Mouse (Mus musculus) mouse embryonic stem cell (cell line): ENCODE measurements around the gene Atp7a.

Experiments
- in situ Hi-C, 2 experiments: fragments of 300-500 bp; cut with MboI; formaldehyde crosslinking; loops; 1 replicate in 1 of 2; 3 replicates in 1 of 2; pipeline ENCODE4 v1.14.3; 2019 to 2020; ENCODE audit warnings: low sequenced_read_pairs in 2 of 2, low pct_unique_long_range_greater_than_20kb in 1 of 2, mixed read lengths in 1 of 2; ENCODE audit not compliant: unreplicated experiment in 1 of 2

Atp7a gene

DNA sequence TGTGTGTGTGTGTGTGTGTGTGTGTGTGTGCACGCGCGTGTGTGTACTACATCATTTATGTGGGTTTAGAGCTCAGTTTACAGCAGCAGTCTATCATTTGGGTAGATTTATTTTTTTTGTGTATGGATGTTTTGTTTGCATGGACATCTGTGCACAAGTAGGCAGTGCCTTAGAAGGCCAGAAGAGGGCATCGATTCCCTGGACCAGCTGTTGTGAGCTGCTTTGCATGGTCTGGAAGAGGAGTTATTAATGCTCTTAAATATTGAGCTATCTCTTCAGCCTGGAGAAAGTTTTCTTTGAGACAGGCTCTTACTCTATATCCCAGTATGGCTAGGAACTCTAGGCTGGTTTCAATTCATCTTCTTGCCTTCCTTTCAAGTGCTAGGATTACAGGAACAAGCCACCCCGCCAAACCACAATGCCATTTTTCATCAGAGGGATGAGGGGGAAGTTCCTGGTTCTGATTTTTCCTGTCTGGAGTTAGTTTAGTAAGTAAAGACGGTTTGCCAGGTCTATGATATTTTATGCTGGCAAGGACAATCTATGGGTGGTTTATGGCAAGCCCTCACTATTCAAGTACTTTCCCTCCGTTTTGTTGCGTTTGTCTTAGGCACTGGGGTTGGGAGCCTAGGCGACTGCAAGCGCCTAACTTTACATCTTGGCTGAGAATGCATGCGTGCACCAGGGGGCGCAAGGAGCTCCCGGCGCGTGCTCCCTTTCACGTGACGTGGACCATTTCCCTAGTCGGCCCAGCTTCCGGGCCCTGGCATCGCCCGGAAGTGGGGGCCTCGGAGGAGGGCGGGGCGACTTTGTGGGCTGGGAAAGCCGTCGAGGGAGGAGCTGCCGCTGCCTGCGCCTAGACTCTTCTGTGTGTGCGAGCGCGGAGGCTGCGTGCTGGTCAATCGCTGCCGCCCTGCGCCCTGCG is at the start of gene Atp7a:
Gene Atp7a (plus strand): TSS at position 859 of the 925 bp plus-strand sequence.
- in situ Hi-C loops, result loop anchor here in 1 of 2 experiments (5.0 kb wide), 1 partner anchor 146 kb away; no protein-coding TSS in a partner anchor

DNA sequence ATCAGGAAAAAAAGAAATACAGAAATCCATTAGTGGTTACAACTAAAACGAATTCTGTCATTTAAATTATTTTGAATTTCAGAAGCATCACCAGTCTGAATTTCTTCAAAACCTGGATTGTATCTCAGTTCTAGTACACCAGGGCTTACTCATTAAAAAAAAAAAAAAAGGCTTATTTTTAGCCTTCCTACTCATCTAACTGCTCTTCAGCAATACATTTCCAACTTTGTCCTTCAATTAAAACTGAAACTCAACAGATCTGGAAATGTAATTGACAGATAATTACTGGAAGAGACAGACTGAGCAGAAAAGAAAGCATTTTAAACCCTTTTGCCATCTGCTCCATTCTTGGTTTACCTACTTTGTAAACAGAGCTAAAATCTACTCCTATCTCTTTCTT is 25.5 kb upstream of the Atp7a start:
- in situ Hi-C loops, result loop anchor here in 1 of 2 experiments (25.0 kb wide), 1 partner anchor 914 kb away; the partner anchor contains the start of gene Pbdc1

- in situ Hi-C loops, result loop anchor here in 1 of 2 experiments (25.0 kb wide), 1 partner anchor 923 kb away; the partner anchor contains the start of gene Pbdc1
Measured at GRCm38 (mm10) chrX:106010762-106011161, 16.3 kb upstream of the Atp7a start.

DNA sequence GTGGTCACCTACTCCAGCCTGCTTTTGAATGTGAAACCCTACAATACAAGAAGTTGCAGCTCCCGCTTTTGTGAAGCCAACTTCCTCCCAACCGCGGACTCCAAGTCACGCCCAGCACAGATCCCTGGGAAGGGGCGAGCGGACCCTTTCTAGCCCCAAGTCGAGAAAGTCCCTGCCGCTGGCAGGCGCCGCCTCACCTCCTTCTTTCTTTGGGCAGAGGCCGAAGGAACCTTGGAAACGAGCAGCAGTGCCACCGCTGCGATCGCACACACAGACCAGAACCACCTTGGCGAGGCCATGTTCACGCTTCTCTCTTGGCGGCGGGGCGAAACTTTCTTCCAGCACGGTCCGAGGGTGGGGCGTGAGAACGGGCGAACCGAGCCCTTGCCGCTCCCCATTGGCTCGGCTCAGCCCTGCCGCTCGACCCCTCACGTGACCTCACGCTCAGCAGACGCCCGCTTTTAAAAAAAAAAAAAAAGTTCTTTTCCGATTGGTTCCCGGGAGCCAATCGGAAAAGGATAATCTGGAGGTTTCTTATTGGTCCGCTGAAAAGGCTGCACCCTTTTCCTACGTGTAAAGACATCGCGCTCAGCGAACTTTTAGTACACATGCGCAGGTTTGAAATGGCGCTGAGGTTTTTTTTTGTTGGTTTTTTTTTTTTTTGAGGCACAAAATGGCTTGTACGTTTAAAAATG is 15.5 kb upstream of the Atp7a start, which contains the start of gene Magt1:
Gene Magt1 (minus strand): TSS at position 442 of the 695 bp plus-strand sequence.
- in situ Hi-C loops, result loop anchor here in 1 of 2 experiments (25.0 kb wide), 1 partner anchor 924 kb away; the partner anchor contains the start of gene Pbdc1

DNA sequence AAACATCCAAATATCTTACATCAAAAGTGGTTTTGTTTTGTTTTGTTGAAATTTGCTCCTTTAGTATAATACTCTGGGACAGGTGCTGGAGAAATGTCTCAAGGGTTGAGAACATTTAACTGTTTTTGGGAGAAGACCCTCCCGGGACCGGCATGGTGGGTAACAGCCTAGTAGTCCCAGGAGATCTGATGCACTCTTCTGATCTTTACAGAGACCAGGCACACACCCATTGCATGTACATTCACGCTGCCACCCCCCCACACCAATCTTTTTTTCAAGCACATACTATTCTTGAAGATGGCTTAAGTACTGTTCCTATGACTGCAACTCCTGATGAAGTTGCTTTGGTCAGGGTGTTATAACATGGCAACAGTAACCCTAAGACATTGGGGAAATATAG is 14.5 kb upstream of the Atp7a start:
- in situ Hi-C loops, result loop anchor here in 1 of 2 experiments (25.0 kb wide), 1 partner anchor 925 kb away; the partner anchor contains the start of gene Pbdc1

- in situ Hi-C loops, result loop anchor here in 1 of 2 experiments (25.0 kb wide), 1 partner anchor 926 kb away; the partner anchor contains the start of gene Pbdc1
Measured at GRCm38 (mm10) chrX:106013217-106013616, 13.9 kb upstream of the Atp7a start.

- in situ Hi-C loops, result loop anchor here in 1 of 2 experiments (25.0 kb wide), 1 partner anchor 928 kb away; the partner anchor contains the start of gene Pbdc1
Measured at GRCm38 (mm10) chrX:106014741-106015377, 12.2 kb upstream of the Atp7a start.

DNA sequence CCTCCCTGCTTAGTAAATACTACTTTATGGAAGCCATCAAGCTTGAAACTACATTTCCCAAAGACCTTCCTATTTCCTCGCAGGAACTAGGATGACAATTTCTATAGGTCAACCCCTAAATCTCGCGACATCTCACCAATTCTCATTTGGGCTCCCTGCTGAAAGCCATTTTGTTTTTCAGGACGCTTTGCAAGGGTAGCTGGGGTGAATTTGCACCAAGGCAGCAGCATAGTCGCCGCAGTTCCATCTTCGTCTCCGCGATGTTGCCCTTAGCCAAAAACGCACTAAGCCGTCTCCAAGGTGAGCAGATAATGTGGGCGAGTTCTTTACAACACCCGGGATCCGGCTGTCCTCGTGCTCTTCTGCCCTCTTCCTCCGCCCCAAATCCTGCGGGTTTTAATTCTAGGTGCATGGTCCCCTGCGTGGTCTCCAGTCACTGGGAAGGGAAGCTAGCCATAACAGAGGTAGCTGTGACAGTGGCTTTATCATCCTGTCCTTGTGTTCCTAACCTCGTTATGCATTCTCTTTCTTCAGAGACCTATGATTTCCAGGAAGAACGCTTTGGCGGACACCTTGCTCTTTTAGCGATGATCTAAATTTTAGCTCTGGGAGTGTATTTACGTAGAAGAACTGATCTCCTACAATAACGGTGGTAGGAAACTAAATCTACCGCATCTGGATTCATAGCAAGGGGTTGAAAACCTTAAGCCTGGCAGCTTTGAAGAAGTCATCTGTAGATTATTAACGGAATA is 11.3 kb upstream of the Atp7a start, which contains the start of gene Cox7b:
Gene Cox7b (plus strand): TSS at position 130 of the 752 bp plus-strand sequence.
- in situ Hi-C loops, result loop anchor here in 1 of 2 experiments (25.0 kb wide), 1 partner anchor 928 kb away; the partner anchor contains the start of gene Pbdc1

DNA sequence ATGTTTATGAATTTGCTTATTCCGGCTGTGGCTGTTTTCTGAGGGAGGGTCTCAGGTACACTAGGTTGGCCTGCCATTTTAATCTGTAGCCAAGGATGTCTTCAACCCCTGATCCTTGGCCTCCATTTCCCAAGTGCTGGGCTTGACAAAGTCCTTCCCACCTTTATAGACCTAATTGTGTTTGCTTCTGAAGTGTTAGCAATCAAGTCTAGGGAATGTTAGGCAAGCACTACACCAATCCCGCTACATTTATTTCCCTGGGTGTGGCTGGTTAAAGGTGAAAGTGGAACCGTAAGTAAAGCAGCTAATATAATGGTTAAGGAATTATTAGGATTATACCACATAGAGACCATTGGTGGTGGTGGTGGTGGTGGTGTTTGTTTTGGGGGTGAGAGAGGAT is 10.0 kb upstream of the Atp7a start:
- in situ Hi-C loops, result loop anchor here in 1 of 2 experiments (25.0 kb wide), 1 partner anchor 930 kb away; the partner anchor contains the start of gene Pbdc1

DNA sequence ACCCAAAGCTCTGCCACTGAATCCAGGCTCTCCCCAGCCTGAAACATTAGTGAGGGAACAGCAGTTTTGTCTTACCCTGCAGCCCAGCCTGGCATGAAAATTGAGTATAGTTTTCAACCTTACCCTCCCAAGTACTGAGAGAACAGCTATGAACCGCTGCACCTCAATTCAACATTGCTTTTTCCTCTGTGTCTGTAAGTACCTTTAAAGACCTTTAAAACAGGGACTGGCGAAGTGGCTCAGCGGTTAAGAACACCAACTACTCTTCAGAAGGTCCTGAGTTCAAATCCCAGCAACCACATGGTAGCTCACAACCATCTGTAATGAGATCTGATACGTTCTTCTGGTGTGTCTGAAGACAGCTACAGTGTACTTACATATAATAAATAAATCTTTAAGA is 9.6 kb upstream of the Atp7a start:
- in situ Hi-C loops, result loop anchor here in 1 of 2 experiments (25.0 kb wide), 1 partner anchor 930 kb away; the partner anchor contains the start of gene Pbdc1

- in situ Hi-C loops, result loop anchor here in 1 of 2 experiments (5.0 kb wide), 1 partner anchor 145 kb away; no protein-coding TSS in a partner anchor
Measured at GRCm38 (mm10) chrX:106027343-106027674, 233 bp downstream of the Atp7a start.

DNA sequence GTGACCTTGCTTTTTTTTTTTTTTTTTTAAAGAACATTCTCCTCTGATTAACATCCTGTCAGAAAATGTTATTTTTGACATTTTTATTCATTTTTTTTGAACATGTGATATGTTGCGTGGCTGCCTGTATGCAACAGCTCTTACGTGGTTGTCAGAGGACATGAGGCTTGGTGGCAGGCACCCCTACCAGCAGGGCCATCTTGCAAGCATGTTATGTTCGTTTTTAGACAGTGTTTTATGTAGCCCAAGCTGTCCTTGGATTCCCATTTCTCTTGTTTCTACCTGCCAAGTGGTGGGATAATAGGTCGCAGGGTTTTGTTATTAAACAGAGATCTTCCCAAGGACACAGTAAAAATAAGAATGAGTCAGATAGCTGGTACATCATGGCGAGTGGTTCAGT is 3.1 kb downstream of the Atp7a start:
- in situ Hi-C loops, result no loop called here

DNA sequence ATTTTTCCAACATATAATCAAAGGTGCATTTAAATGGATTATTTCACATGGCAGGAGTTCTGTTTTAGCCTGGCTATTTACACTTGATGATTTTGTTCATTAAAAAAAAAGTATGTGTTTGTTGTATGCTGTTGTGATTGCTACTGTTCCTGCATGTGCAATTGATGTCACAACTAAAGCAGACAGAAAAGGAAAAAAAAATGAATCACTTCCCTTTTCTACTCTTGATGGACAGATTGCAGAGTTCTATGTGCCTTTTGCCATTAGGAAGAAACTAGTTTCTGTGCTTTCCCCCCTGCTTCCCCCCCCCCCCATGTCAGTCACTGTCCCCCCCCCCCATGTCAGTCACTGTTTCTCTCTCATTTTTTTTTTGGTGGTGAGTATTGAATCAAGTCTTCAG is 4.0 kb downstream of the Atp7a start:
- in situ Hi-C loops, result no loop called here

GRCm38 (mm10) chrX:106035727-106036126 is 8.7 kb downstream of the Atp7a start:
- in situ Hi-C loops, result loop anchor here in 1 of 2 experiments (5.0 kb wide), 1 partner anchor 132 kb away; no protein-coding TSS in a partner anchor

GRCm38 (mm10) chrX:106037185-106037752 is 10.2 kb downstream of the Atp7a start:
- in situ Hi-C loops, result loop anchor here in 1 of 2 experiments (5.0 kb wide), 1 partner anchor 130 kb away; no protein-coding TSS in a partner anchor

DNA sequence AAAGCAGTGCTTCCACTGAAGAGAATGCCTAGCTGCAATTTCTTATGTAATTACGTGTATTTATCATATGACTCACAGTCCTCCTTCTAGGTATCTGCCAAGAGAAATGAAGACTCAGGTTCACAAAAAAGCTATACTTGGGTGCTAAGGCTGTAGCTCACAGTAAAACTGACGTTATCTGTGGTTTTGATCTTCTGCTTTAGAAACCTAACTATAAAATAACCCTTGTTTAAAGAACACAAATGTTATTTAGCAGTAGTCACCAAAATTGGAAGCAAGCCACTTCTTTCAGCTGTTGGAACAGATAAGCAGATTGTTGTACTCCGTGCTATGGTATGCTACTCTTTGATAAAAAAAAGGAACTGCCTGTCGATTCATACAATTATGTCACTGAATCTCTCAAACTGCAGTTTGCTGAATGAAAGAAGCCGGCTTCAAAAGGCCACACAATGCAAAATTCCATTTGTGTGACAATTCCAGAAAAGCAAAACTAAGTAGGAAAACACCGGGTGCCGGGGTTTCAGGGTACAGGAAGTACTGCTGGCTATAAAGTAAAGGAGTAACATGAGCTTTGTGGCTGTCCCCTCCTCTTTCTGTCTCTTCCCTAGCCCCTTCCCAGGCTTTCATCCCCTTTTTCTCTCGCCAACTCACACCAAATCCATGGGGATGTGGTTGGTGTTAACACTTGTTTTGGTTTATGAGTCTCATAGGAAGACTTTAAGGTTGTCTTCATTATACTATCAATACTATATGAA is 17.0 kb downstream of the Atp7a start:
- in situ Hi-C loops, result no loop called here
